Mouse (Mus musculus): ENCODE results near the gene Olfr918. TPM values are rescaled to one million over a fixed set of nuclear protein-coding genes. Genes with fewer than 3 reads are reported as not detected.

Olfr918 gene
- total RNA-seq (2017), result not detected in 2 replicates

- no peak for ATAC-seq (ENCODE audit: extremely low read depth, insufficient number of reproducible peaks, low FRiP score, poor library complexity, severe bottlenecking)
These were observed at the start of gene Olfr918 for GRCm38 (mm10) chr9:38674501-38674900. TSS of gene Olfr918 (minus strand) at chr9:38674601.

GRCm38 (mm10) chr9:38724044-38724443 is 49.6 kb upstream of the Olfr918 start:
- ATAC-seq (ENCODE audit: extremely low read depth, insufficient number of reproducible peaks, low FRiP score, poor library complexity, severe bottlenecking), result no peak

GRCm38 (mm10) chr9:38718927-38719441 is 44.6 kb upstream of the Olfr918 start:
- 0 out of 2 replicates have a peak, but pooled peaks have one; percentile 19 for ATAC-seq (ENCODE audit: extremely low read depth, insufficient number of reproducible peaks, low FRiP score, poor library complexity, severe bottlenecking)

- ATAC-seq (ENCODE audit: extremely low read depth, insufficient number of reproducible peaks, low FRiP score, poor library complexity, severe bottlenecking), result no peak
These were observed 43.7 kb upstream of the Olfr918 start, which contains the start of gene Vwa5a for GRCm38 (mm10) chr9:38718102-38718501. TSS of gene Vwa5a (plus strand) at chr9:38718268.

- ATAC-seq (ENCODE audit: extremely low read depth, insufficient number of reproducible peaks, low FRiP score, poor library complexity, severe bottlenecking), result no peak
These were observed 1.5 kb downstream of the Olfr918 start for GRCm38 (mm10) chr9:38672887-38673286.

- no peak for ATAC-seq (ENCODE audit: extremely low read depth, insufficient number of reproducible peaks, low FRiP score, poor library complexity, severe bottlenecking)
These were observed 8.7 kb downstream of the Olfr918 start, which contains the start of gene Olfr917 for GRCm38 (mm10) chr9:38665742-38666141. TSS of gene Olfr917 (minus strand) at chr9:38665842.

- no peak for ATAC-seq (ENCODE audit: extremely low read depth, insufficient number of reproducible peaks, low FRiP score, poor library complexity, severe bottlenecking)
These were observed 14.6 kb downstream of the Olfr918 start, which contains the start of gene Olfr916 for GRCm38 (mm10) chr9:38659775-38660174. TSS of gene Olfr916 (minus strand) at chr9:38659875.

GRCm38 (mm10) chr9:38632406-38632805 is 42.0 kb downstream of the Olfr918 start:
- no peak for ATAC-seq (ENCODE audit: extremely low read depth, insufficient number of reproducible peaks, low FRiP score, poor library complexity, severe bottlenecking)

Other genes with a start within 250 kb of the Olfr918 start
- not detected in 2 replicates for gene Olfr901, start 245.1 kb downstream of the Olfr918 start, total RNA-seq (2017)
- gene Olfr902, start 226.9 kb downstream of the Olfr918 start, total RNA-seq (2017), result not detected in 2 replicates
- gene Olfr904, start 211.5 kb downstream of the Olfr918 start, total RNA-seq (2017), result 0.12 TPM in 2 replicates
- gene Olfr905, start 203.5 kb downstream of the Olfr918 start, total RNA-seq (2017), result 0.25 TPM in 1 of 2 replicates, not detected in the other
- gene Olfr906, start 187.5 kb downstream of the Olfr918 start, total RNA-seq (2017), result not detected in 2 replicates
- not detected in 2 replicates for gene Olfr907, start 178.8 kb downstream of the Olfr918 start, total RNA-seq (2017)
- not detected in 2 replicates for gene Olfr911-ps1, start 153.0 kb downstream of the Olfr918 start, total RNA-seq (2017)
- not detected in 2 replicates for gene Olfr910, start 136.8 kb downstream of the Olfr918 start, total RNA-seq (2017)
- gene Olfr912, start 94.4 kb downstream of the Olfr918 start, total RNA-seq (2017), result 0.12 TPM in 1 of 2 replicates, not detected in the other
- not detected in 2 replicates for gene Olfr913, start 81.8 kb downstream of the Olfr918 start, total RNA-seq (2017)
- gene Olfr914, start 69.5 kb downstream of the Olfr918 start, total RNA-seq (2017), result not detected in 2 replicates
- gene Olfr916, start 14.7 kb downstream of the Olfr918 start, total RNA-seq (2017), result not detected in 2 replicates
- gene Olfr917, start 8.8 kb downstream of the Olfr918 start, total RNA-seq (2017), result not detected in 2 replicates
- gene Olfr919, start 29.1 kb upstream of the Olfr918 start, total RNA-seq (2017), result not detected in 2 replicates
- gene Vwa5a, start 43.7 kb upstream of the Olfr918 start, total RNA-seq (2017), result 9.8 and 10.4 TPM in 2 replicates
- 0.12 TPM in 2 replicates for gene Olfr920, start 77.7 kb upstream of the Olfr918 start, total RNA-seq (2017)
- not detected in 2 replicates for gene Olfr921, start 98.5 kb upstream of the Olfr918 start, total RNA-seq (2017)
- gene Olfr922, start 140.0 kb upstream of the Olfr918 start, total RNA-seq (2017), result not detected in 2 replicates
- gene Olfr923, start 151.9 kb upstream of the Olfr918 start, total RNA-seq (2017), result not detected in 2 replicates
- gene Olfr924, start 169.8 kb upstream of the Olfr918 start, total RNA-seq (2017), result not detected in 2 replicates
- not detected in 2 replicates for gene Olfr26, start 180.5 kb upstream of the Olfr918 start, total RNA-seq (2017)
- not detected in 2 replicates for gene Olfr926, start 202.5 kb upstream of the Olfr918 start, total RNA-seq (2017)

Data from neutrophil, adult 5-6 weeks (primary cell).